Mouse (Mus musculus): ENCODE data around the gene Mecom. TPM values are rescaled to one million over a fixed set of nuclear protein-coding genes. Genes with fewer than 3 reads are reported as not detected.

The Mecom gene
- polyA plus RNA-seq, 1 experiment = 1.8 TPM

GRCm38 (mm10) chr3:29980531-29980930, 567.3 kb downstream of the Mecom start:
- Histone ChIP-seq H3K4me3 (no peak overlapping the region), H3K27me3 (ENCODE audit: control insufficient read depth, insufficient read depth, insufficient read length) (no peaks in the 10 kb centered on the region), H3K79me2 (ENCODE audit: control insufficient read depth, insufficient read depth) (no peaks in the 10 kb centered on the region), H3K36me3 (ENCODE audit: control insufficient read depth, insufficient read depth) (no peaks in the 10 kb centered on the region), H3ac (ENCODE audit: control insufficient read depth, insufficient read length) (no peak overlapping the region), H3K4me2 (ENCODE audit: low read depth) (no peak overlapping the region)
- TF ChIP-seq POLR2A (IDR thresholded peaks at IDR 0.05; ENCODE audit: insufficient read length, low read depth) = no peak
- no peak for TF ChIP-seq CEBPB (IDR thresholded peaks at IDR 0.05; ENCODE audit: insufficient read depth, poor library complexity, severe bottlenecking)
- no peak for TF ChIP-seq POLR2AphosphoS2 (IDR thresholded peaks at IDR 0.05; ENCODE audit: insufficient read length, low read depth)

- Histone ChIP-seq H3K27me3 (ENCODE audit: control insufficient read depth, insufficient read depth, insufficient read length) (no peaks in the 10 kb centered on the region), H3K79me2 (ENCODE audit: control insufficient read depth, insufficient read depth) (no peaks in the 10 kb centered on the region), H3K4me2 (ENCODE audit: low read depth) (peak overlapping the region; percentile 75), H3K4me3 (no peak overlapping the region), H3K36me3 (ENCODE audit: control insufficient read depth, insufficient read depth) (no peaks in the 10 kb centered on the region), H3ac (ENCODE audit: control insufficient read depth, insufficient read length) (no peak overlapping the region)
- TF ChIP-seq CEBPB (IDR thresholded peaks at IDR 0.05; ENCODE audit: insufficient read depth, poor library complexity, severe bottlenecking) = peak; percentile 44; the same call in 1 of the 2 replicates
- TF ChIP-seq MYOG (IDR thresholded peaks at IDR 0.05; ENCODE audit: control insufficient read depth in 1 of 3, insufficient read depth in 1 of 3, insufficient read length in 2 of 3, low read depth in 2 of 3) = no peak
- no peak for TF ChIP-seq TCF3 (IDR thresholded peaks at IDR 0.05; ENCODE audit: insufficient read length, low read depth)
These were observed 571.2 kb downstream of the Mecom start for GRCm38 (mm10) chr3:29976580-29976979.

GRCm38 (mm10) chr3:29968433-29968949, 579.3 kb downstream of the Mecom start:
- H3ac ChIP-seq (ENCODE audit: control insufficient read depth, insufficient read length) = no peak overlapping the region
- no peak overlapping the region for H3K4me2 ChIP-seq (ENCODE audit: low read depth)
- no peaks in the 10 kb centered on the region for H3K36me3 ChIP-seq (ENCODE audit: control insufficient read depth, insufficient read depth)
- TF ChIP-seq MYOG (IDR thresholded peaks at IDR 0.05; ENCODE audit: control insufficient read depth in 1 of 3, insufficient read depth in 1 of 3, insufficient read length in 2 of 3, low read depth in 2 of 3) (no peak), E2F4 (IDR thresholded peaks at IDR 0.05; ENCODE audit: insufficient read depth) (no peak), MYOD1 (IDR thresholded peaks at IDR 0.05; ENCODE audit: control insufficient read depth in 1 of 3, insufficient read length in 2 of 3, low read depth in 2 of 3) (no peak), TCF3 (IDR thresholded peaks at IDR 0.05; ENCODE audit: insufficient read length, low read depth) (no peak), REST (IDR thresholded peaks at IDR 0.05; ENCODE audit: insufficient read depth, insufficient read length) (no peak), SRF (IDR thresholded peaks at IDR 0.05; ENCODE audit: control insufficient read depth, insufficient read length, low read depth) (no peak), USF1 (IDR thresholded peaks at IDR 0.05; ENCODE audit: low read depth) (no peak), POLR2AphosphoS2 (IDR thresholded peaks at IDR 0.05; ENCODE audit: insufficient read length, low read depth) (no peak), POLR2A (IDR thresholded peaks at IDR 0.05; ENCODE audit: insufficient read length, low read depth) (no peak), CEBPB (IDR thresholded peaks at IDR 0.05; ENCODE audit: insufficient read depth, poor library complexity, severe bottlenecking) (no peak), MAX (IDR thresholded peaks at IDR 0.05; ENCODE audit: low read depth) (no peak), TCF12 (IDR thresholded peaks at IDR 0.05; ENCODE audit: insufficient read depth, poor library complexity, severe bottlenecking) (no peak)
- H3K27me3 ChIP-seq (ENCODE audit: control insufficient read depth, insufficient read depth, insufficient read length) = no peaks in the 10 kb centered on the region
- no peaks in the 10 kb centered on the region for H3K79me2 ChIP-seq (ENCODE audit: control insufficient read depth, insufficient read depth)
- H3K4me3 ChIP-seq = no peak overlapping the region

GRCm38 (mm10) chr3:29963953-29964352, 583.9 kb downstream of the Mecom start:
- H3K4me3 ChIP-seq = no peak overlapping the region
- H3K4me2 ChIP-seq (ENCODE audit: low read depth) = no peak overlapping the region
- H3ac ChIP-seq (ENCODE audit: control insufficient read depth, insufficient read length) = no peak overlapping the region
- TF ChIP-seq USF1 (IDR thresholded peaks at IDR 0.05; ENCODE audit: low read depth) (no peak), MAX (IDR thresholded peaks at IDR 0.05; ENCODE audit: low read depth) (no peak), REST (IDR thresholded peaks at IDR 0.05; ENCODE audit: insufficient read depth, insufficient read length) (no peak)
- peaks cover 5% of the 10 kb centered on the region for H3K36me3 ChIP-seq (ENCODE audit: control insufficient read depth, insufficient read depth)
- no peaks in the 10 kb centered on the region for H3K79me2 ChIP-seq (ENCODE audit: control insufficient read depth, insufficient read depth)
- no peaks in the 10 kb centered on the region for H3K27me3 ChIP-seq (ENCODE audit: control insufficient read depth, insufficient read depth, insufficient read length)

- TF ChIP-seq MYOG (IDR thresholded peaks at IDR 0.05; ENCODE audit: control insufficient read depth in 1 of 3, insufficient read depth in 1 of 3, insufficient read length in 2 of 3, low read depth in 2 of 3) (no peak), MYOD1 (IDR thresholded peaks at IDR 0.05; ENCODE audit: control insufficient read depth in 1 of 3, insufficient read length in 2 of 3, low read depth in 2 of 3) (no peak), TCF3 (IDR thresholded peaks at IDR 0.05; ENCODE audit: insufficient read length, low read depth) (no peak), REST (IDR thresholded peaks at IDR 0.05; ENCODE audit: insufficient read depth, insufficient read length) (no peak), POLR2AphosphoS2 (IDR thresholded peaks at IDR 0.05; ENCODE audit: insufficient read length, low read depth) (no peak), CEBPB (IDR thresholded peaks at IDR 0.05; ENCODE audit: insufficient read depth, poor library complexity, severe bottlenecking) (no peak)
- Histone ChIP-seq H3K36me3 (ENCODE audit: control insufficient read depth, insufficient read depth) (peaks cover 5% of the 10 kb centered on the region), H3ac (ENCODE audit: control insufficient read depth, insufficient read length) (no peak overlapping the region), H3K27me3 (ENCODE audit: control insufficient read depth, insufficient read depth, insufficient read length) (no peaks in the 10 kb centered on the region), H3K4me3 (no peak overlapping the region), H3K79me2 (ENCODE audit: control insufficient read depth, insufficient read depth) (no peaks in the 10 kb centered on the region), H3K4me2 (ENCODE audit: low read depth) (no peak overlapping the region)
These were observed 584.4 kb downstream of the Mecom start for GRCm38 (mm10) chr3:29963447-29963846.

- H3ac ChIP-seq (ENCODE audit: control insufficient read depth, insufficient read length) = no peak overlapping the region
- TF ChIP-seq CEBPB (IDR thresholded peaks at IDR 0.05; ENCODE audit: insufficient read depth, poor library complexity, severe bottlenecking) (no peak), POLR2AphosphoS2 (IDR thresholded peaks at IDR 0.05; ENCODE audit: insufficient read length, low read depth) (no peak), TCF12 (IDR thresholded peaks at IDR 0.05; ENCODE audit: insufficient read depth, poor library complexity, severe bottlenecking) (no peak), MYOD1 (IDR thresholded peaks at IDR 0.05; ENCODE audit: control insufficient read depth in 1 of 3, insufficient read length in 2 of 3, low read depth in 2 of 3) (no peak), POLR2A (IDR thresholded peaks at IDR 0.05; ENCODE audit: insufficient read length, low read depth) (no peak), REST (IDR thresholded peaks at IDR 0.05; ENCODE audit: insufficient read depth, insufficient read length) (no peak), SRF (IDR thresholded peaks at IDR 0.05; ENCODE audit: control insufficient read depth, insufficient read length, low read depth) (no peak), MYOG (IDR thresholded peaks at IDR 0.05; ENCODE audit: control insufficient read depth in 1 of 3, insufficient read depth in 1 of 3, insufficient read length in 2 of 3, low read depth in 2 of 3) (no peak), USF1 (IDR thresholded peaks at IDR 0.05; ENCODE audit: low read depth) (no peak), E2F4 (IDR thresholded peaks at IDR 0.05; ENCODE audit: insufficient read depth) (no peak), TCF3 (IDR thresholded peaks at IDR 0.05; ENCODE audit: insufficient read length, low read depth) (no peak), MAX (IDR thresholded peaks at IDR 0.05; ENCODE audit: low read depth) (no peak)
- peak overlapping the region; percentile 58 for H3K4me2 ChIP-seq (ENCODE audit: low read depth)
- H3K27me3 ChIP-seq (ENCODE audit: control insufficient read depth, insufficient read depth, insufficient read length) = no peaks in the 10 kb centered on the region
- H3K4me3 ChIP-seq = no peak overlapping the region
- H3K79me2 ChIP-seq (ENCODE audit: control insufficient read depth, insufficient read depth) = no peaks in the 10 kb centered on the region
- H3K36me3 ChIP-seq (ENCODE audit: control insufficient read depth, insufficient read depth) = peaks cover 11% of the 10 kb centered on the region
These were observed 588.8 kb downstream of the Mecom start for GRCm38 (mm10) chr3:29959051-29959450.
